Mouse (Mus musculus): Measurements from ENCODE around the gene Cdhr3.
A peak's percentile ranks its signal among the peaks of the same experiment; 100 is the strongest.
"Not testable (repeated sequence)": the region's sequence is repeated elsewhere in the genome, so short reads cannot be mapped to it uniquely, and the experiment has no call there.

Cdhr3 gene

GRCm38 (mm10) chr12:33000402-33000801 lies 92.3 kb downstream of the Cdhr3 start:
- no peak for DNase-seq

GRCm38 (mm10) chr12:32999778-33000177 lies 92.9 kb downstream of the Cdhr3 start:
- not testable (repeated sequence) for DNase-seq

GRCm38 (mm10) chr12:32998766-32999165 lies 93.9 kb downstream of the Cdhr3 start:
- no peak for DNase-seq

GRCm38 (mm10) chr12:32995081-32995834 lies 97.4 kb downstream of the Cdhr3 start:
- DNase-seq = peak; percentile 66 to 74

- no peak for DNase-seq
These were observed 98.6 kb downstream of the Cdhr3 start for GRCm38 (mm10) chr12:32994081-32994480.

GRCm38 (mm10) chr12:32989731-32990130 lies 102.9 kb downstream of the Cdhr3 start:
- no peak for DNase-seq

- DNase-seq = no peak
These were observed 106.4 kb downstream of the Cdhr3 start for GRCm38 (mm10) chr12:32986284-32986683.

Measured in cerebellum, postnatal 14 days (tissue).